Mouse (Mus musculus): ENCODE results near the gene Ppp6r3. TPM values are rescaled to one million over a fixed set of nuclear protein-coding genes. Genes with fewer than 3 reads are reported as not detected.

Ppp6r3 gene
- polyA plus RNA-seq, 1 experiment from 2014 or later = 56.3 TPM

DNA sequence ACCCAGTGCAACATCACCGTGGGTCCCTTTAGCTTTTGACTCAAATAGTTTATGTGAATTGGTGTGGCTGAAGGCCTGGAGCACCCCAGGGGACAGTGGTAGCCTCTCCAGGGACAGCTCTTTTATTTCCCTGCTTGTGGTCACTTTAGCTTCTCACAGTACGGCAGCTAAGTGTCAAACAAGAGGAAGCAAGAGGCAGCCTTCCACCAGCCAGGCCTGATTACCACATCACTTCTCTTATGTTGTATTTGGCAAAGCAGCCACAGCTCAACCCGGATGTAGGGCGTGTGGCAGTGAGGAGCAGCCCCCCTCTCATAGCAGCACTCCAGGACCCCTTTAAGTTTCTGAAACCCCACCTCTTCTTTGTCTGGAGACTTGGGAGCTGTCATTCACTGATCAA, 152.6 kb downstream of the Ppp6r3 start:
- H3K4me3 ChIP-seq = no peak overlapping the region
- H3K9ac ChIP-seq = no peak overlapping the region
- no peak overlapping the region for H3K4me2 ChIP-seq
- no peaks in the 10 kb centered on the region for H3K9me3 ChIP-seq
- H3K4me1 ChIP-seq (replicated peaks) = peaks cover 5% of the 10 kb centered on the region; the same call in 1 of the 2 replicates
- H3K27ac ChIP-seq (replicated peaks) = no peak overlapping the region
- no peak for ATAC-seq (ENCODE audit: low read depth)
- no peaks in the 10 kb centered on the region for H3K36me3 ChIP-seq
- 64% methylated on average over 4 of the region's 4 CpGs for WGBS
- no peaks in the 10 kb centered on the region for H3K27me3 ChIP-seq

DNA sequence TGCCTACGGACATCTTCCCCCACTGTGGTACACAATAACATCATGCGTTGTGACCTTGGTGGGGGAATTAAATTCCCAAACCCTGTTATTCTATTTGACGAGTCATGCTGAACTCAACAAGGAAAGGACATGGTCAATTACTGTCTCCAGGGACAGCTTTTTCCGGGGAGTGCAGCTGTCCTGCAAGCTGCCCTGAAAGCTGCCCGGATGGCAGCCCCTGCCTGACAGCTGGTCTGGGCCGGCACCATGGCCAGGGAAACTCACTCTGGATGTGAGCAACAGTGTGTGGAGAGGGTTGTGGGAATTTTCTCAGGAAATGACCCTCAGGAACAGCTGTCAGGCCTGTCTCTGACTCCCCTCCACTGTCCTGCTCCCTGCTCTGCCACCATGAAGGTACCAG, 153.1 kb downstream of the Ppp6r3 start:
- Histone ChIP-seq H3K4me1 (replicated peaks) (peaks cover 5% of the 10 kb centered on the region; the same call in 1 of the 2 replicates), H3K9ac (no peak overlapping the region), H3K9me3 (no peaks in the 10 kb centered on the region), H3K36me3 (no peaks in the 10 kb centered on the region), H3K27ac (replicated peaks) (no peak overlapping the region), H3K4me3 (no peak overlapping the region), H3K27me3 (no peaks in the 10 kb centered on the region), H3K4me2 (no peak overlapping the region)
- WGBS = 23% methylated on average over 6 of the region's 6 CpGs
- 0 out of 2 replicates have a peak, but pooled peaks have one; percentile 11 for ATAC-seq (ENCODE audit: low read depth)

DNA sequence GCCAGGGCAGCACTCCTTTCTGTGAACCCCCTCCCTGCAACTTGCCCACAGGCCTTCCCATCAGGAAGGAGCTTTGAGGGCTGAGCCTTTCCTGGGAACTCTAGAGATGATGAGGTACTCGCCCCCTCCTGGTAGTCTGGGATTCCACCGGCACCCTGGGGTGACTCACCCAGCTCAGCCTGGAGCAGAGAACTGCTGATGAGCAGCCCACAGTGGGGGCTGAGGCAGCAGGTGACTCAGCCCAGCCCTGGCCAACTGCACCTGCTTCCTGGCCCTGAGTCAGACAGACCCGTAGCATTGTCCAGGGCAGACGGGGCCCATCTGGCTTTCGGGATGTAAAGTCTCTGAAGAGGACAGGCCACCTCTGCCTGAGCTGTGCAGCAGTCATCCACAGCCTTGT, 156.3 kb downstream of the Ppp6r3 start:
- Histone ChIP-seq H3K36me3 (no peaks in the 10 kb centered on the region), H3K9ac (no peak overlapping the region), H3K4me1 (replicated peaks) (peaks cover 10% of the 10 kb centered on the region), H3K4me2 (no peak overlapping the region), H3K27ac (replicated peaks) (no peak overlapping the region; the same call in 1 of the 2 replicates), H3K4me3 (no peak overlapping the region), H3K9me3 (no peaks in the 10 kb centered on the region), H3K27me3 (peaks cover 19% of the 10 kb centered on the region)
- WGBS = 55% methylated on average over 5 of the region's 5 CpGs
- 0 out of 2 replicates have a peak, but pooled peaks have one; percentile 41 for ATAC-seq (ENCODE audit: low read depth)

DNA sequence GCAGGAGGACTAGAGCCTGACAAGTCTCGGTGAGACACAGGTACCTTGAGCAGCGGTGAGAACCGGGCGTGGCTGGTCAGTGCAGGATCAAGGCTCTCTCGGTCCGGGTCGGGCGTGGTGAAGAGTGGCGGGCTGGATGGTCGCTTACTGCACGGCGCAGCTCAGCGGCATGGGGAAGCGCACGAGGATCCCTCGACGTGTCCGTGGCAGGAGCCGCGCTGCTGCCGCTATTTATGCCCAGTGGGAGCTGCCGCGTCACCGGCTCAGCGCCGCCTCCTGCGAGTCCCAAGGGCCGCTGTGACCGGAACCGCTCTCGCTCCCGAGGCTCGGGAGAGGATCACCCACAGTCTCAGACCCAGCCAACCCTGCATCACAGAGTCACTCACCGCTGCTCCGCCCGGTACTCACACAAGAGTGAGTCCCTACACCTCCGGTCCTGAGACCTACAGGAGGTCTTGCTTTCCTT, 161.2 kb downstream of the Ppp6r3 start, which contains the start of gene Gal:
Gene Gal, minus strand, starts transcription at position 277 of the 466 bp plus-strand sequence.
- H3K27me3 ChIP-seq = peaks cover 40% of the 10 kb centered on the region
- no peaks in the 10 kb centered on the region for H3K9me3 ChIP-seq
- no peaks in the 10 kb centered on the region for H3K36me3 ChIP-seq
- H3K4me1 ChIP-seq (replicated peaks) = peaks cover 20% of the 10 kb centered on the region
- H3K4me2 ChIP-seq = peak within 1 kb of the TSS; percentile 61
- H3K27ac ChIP-seq (replicated peaks) = no peak within 1 kb of the TSS
- WGBS = 3% methylated on average over 36 of the region's 37 CpGs
- H3K4me3 ChIP-seq = peak within 1 kb of the TSS; percentile 34
- peak; percentile 25; the same call in 1 of the 2 replicates for ATAC-seq (ENCODE audit: low read depth)
- H3K9ac ChIP-seq = peak within 1 kb of the TSS; percentile 56

DNA sequence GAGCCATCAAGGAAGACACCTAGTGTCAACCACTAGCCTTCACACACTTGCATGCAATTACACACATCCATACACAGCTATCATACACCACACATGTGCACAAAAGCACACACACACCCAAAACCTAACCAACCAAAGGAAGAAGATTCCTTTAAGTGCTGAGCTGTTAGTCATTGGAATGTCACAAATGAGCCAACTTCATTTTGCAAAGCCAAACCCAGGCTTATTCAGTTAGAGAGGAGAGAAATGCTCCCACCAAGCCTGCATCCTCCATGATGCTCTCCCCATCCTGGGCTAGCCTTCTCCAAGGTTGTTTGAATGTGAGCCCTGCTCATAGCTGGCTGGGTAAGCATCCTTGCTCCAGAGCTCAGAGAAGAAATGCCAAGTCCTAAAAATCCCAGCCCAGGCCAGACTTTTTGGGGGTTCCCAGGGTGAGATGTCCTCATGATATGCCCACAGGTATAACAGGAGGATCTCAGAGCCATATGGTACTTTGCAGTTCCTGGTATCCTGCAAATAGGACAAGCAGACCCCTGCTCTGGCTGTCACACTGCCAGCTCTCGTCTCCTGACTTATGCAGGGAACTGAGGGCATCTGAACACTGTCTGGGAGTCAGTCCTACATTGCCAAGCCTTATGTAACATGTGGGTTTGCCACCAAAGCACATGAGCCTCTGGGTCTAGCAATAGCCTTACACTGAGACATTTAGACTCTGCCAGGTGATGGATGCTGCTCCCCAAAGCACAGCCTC, 169.8 kb downstream of the Ppp6r3 start:
- Histone ChIP-seq H3K9ac (no peak overlapping the region), H3K4me3 (no peak overlapping the region), H3K27me3 (no peaks in the 10 kb centered on the region), H3K36me3 (no peaks in the 10 kb centered on the region), H3K4me1 (replicated peaks) (no peaks in the 10 kb centered on the region), H3K9me3 (no peaks in the 10 kb centered on the region), H3K4me2 (no peak overlapping the region), H3K27ac (replicated peaks) (no peak overlapping the region)
- WGBS = 62% methylated on average over 1 of the region's 1 CpGs
- no peak for ATAC-seq (ENCODE audit: low read depth)

Other genes starting within 250 kb of the Ppp6r3 start
- 0.22 TPM in 1 of 2 replicates, not detected in the other for gene Tesmin, start 186.9 kb downstream of the Ppp6r3 start, polyA plus RNA-seq (2015; fragmentation: Nextera tagmentation; extraction: Ambion mirVana)
- 115 and 210 TPM in 2 replicates for gene Gal, start 161.2 kb downstream of the Ppp6r3 start, polyA plus RNA-seq (2015; fragmentation: Nextera tagmentation; extraction: Ambion mirVana)
- 1.6 and 1.9 TPM in 2 replicates for gene Lrp5, start 110.8 kb upstream of the Ppp6r3 start, polyA plus RNA-seq (2015; fragmentation: Nextera tagmentation; extraction: Ambion mirVana)
- 38.5 and 42.5 TPM in 2 replicates for gene 1810055G02Rik, start 132.5 kb upstream of the Ppp6r3 start, polyA plus RNA-seq (2015; fragmentation: Nextera tagmentation; extraction: Ambion mirVana)
- 43.7 and 45.7 TPM in 2 replicates for gene Kmt5b, start 191.7 kb upstream of the Ppp6r3 start, polyA plus RNA-seq (2015; fragmentation: Nextera tagmentation; extraction: Ambion mirVana)